Mouse (Mus musculus) embryo, embryonic 9.5 days (tissue): ENCODE measurements around the gene Ehd1.

Experiments
- DNase-seq: peaks from one replicate; pipeline ENCODE4 v3.0.0-alpha.2; 2017; ENCODE audit errors: extremely low spot score

Gene Ehd1

DNA sequence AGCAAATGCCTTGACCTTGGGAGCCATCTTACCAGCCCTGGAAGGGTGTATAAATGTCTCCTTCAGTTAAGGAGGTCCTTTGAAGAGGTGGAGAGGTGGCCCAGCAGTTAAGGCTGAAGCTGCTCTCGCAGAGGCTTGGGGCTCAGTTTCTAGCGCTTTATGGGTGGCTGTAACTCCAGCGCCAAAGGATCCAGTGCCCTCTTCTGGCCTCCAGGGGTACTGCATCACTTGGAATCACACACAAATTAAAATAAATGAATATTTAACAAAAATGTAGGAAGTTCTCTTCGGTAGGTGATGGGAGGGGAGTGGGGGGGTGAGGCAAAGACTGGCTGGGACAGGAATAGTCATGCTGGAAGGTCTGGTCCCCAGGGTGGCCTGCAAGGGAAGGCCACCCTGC, 15.6 kb upstream of the Ehd1 start:
- DNase-seq: no peak

DNA sequence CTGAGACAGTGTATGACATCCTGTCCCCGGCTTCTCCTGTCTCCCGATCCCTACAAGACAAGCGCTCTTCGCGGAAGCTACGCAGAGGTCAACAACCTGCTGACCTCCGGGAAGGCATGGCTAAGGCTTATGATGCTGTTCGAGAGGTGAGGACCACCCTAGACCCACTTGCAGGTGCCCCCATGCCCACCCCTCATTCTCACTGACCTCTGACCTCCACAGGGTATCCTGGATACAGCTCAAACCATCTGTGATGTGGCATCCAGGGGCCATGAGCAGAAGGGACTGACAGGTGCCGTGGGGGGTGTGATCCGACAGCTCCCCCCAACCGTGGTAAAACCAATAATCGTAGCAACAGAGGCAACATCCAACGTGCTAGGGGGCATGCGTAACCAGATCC, 15.1 kb upstream of the Ehd1 start:
- DNase-seq: no peak

DNA sequence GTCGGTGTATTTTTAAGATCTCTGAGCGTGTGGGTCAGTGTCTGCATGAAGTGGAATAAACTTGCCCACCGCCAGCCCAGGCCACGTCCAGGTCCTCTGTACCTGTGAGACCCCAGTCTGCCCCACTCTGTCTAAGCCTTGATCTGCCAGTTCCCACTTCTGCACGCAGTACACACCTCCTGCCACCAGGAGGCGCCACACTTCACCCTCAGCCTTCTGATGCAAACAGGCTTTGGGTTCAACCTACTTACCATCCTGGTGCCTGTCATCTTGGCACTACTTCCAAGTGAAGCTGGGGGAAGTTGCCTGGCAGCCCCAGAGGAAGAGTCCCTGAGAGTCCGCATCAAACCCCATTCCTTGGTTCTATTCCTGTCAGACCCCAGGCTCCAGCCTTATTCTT, 14.3 kb upstream of the Ehd1 start:
- DNase-seq: peak; percentile 66

DNA sequence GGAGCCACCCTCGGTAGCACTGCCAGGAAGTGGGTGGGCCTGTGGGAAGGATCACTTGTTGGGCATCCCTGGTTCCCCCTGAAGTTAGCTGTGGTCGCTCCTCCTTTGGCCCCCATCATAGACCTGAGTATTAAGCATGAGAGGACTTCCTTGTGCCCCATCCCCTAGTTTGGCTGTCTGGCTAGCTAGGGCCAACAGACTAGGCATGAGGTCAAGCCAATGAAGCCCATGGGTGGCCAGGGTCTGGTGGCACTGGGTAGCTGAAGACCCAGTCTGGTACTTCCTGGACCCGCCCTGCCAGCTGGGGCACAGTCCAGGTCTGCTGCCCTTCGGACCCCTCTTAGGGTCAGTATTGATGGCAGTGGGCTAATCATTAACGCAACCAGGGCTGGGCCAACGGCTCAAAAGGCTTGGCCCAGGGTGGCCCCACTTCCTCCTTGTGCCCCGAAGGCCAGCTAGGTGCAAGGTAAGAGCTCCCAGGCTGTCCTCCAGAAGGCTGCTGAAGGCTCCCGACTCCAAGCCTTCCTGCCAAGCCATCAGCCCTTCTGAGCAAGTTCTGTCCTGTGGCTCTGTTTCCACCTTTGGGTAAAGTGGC, 13.6 kb upstream of the Ehd1 start:
- DNase-seq: no peak

DNA sequence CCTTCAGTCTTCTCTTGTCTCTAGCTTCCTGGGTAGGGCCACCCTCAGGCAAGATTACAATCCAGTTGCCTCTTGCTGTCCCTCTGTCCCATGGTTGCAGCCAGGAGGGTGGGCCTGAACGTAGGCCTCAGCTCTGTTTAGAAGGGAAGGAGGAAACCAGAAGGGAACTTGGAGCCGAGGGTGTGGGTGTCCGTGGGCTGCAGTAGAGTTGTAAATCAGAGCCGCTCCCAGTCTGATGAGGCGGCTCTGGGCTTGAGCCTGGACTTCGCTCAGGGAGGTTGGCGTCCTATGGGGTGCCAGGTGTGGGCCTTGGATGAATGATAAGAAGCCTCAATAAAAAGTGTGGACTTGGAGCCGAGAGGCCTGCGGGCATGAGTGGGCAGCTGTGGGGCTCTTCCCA, 12.3 kb upstream of the Ehd1 start:
- no peak for DNase-seq

DNA sequence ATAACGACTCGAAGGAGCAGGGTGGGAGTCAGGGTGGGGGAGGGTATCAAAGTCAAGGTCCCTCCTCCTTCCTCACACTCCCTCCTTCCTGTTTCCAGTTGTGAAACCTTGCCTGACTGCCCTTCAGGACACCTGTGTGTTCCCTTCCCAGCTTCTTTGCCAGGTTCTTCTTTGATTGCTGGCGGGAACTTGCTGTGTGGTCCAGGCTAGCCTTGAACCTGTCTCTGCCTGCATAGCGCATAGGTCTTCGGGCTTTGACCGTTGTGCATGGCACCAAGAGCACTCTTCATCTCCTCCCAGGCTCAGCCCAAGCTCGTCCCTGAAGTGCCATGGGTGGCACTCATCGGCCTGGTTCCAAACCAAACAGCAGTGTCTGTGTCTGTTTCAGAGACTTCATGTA, 11.6 kb upstream of the Ehd1 start:
- DNase-seq: no peak

DNA sequence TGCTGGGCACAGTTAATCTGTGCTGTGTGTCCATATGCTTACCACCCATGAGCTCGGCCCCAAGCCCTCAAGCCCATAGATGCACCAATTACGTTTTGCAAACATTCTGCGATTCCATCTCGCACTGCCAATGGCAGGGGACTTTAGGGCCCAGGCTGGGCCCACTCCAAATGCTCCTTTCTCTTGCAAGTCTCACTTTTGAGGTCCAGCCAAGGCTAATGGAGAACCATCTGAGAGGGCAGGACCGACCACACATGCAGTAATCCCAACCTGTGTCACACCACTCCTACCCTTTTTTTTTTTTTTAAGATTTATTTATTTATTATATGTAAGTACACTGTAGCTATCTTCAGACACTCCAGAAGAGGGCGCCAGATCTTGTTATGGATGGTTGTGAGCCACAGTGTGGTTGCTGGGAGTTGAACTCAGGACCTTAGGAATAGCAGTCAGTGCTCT, 10.8 kb upstream of the Ehd1 start:
- DNase-seq: no peak

DNA sequence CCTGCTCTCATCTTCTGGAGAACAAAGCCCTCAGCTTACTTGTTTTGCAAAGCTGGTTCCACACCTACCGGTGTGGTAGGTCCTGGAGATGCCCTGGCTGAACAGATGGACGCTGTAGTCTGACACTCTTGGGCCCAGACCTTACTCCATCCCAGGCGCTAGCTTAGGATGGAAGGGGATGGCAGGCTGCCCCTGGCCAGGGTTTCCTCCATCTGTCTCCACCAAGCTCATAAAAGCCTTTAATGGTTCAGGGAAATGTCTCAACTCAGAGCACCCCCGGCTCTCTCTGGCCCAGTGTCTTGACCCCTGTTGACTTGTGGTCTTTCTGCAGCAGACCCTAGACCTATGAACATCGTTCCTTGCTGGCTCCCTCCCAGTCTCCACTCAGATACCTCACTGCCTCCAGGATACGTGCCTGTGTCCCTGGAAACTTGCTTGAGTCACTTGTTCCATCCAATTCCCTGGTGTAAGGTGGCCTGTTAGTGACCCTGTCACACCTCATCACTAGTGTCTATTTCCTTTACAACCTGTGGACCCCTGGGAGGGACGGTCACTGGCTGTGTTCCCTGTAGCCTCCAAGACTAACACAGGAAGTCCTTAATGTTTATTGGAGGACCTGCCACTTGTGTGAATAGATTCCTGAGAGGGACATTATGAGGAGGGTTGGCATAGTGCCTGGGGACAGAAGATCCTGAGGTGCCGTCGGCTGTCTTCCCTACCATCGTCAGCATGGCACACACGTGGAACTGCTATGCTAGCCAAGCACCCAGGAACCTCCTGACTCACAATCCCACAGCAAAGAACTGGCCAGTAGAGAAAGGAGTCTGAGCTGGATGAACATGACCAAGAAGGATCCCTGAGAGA, 9.0 kb upstream of the Ehd1 start:
- no peak for DNase-seq

DNA sequence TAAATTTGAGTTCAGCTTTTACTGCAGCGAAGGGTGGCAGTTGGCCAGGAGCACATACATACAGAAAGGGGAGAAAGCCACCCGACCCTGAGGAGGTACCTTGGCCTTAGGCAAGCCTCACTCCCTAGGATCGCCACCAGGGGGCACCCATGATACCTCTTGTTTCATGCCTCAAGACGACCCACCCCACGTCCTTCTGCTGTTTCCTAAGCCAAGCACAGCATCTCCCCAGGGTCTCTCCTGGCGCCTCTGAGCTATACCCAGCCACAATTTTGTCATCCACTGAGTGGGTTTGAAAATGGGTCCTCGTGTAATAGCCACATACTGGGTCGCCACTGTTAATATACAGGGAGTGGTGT, 8.4 kb upstream of the Ehd1 start:
- peak; percentile 81 for DNase-seq

DNA sequence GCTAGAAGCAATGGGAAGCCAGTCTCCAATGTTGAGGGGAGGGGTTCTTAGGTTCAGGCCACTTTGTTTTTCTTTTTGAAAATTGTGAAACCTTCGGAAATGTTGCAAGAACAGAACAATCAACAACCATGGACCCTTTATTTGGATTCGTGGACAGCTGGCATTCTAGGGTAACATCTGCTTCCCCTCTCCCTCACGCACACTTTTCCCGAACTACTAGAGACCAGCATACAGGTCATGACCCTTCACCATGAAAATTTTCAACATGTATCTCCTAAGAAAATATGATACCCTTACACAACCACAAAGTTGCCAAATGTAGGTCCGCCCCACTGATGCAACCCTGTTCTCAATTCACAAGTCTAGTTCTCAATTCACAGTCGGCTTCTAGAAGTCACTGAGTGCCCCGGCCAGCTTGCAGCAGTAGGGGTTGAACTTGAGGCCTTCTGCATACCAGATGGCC, 7.8 kb upstream of the Ehd1 start:
- no peak for DNase-seq

DNA sequence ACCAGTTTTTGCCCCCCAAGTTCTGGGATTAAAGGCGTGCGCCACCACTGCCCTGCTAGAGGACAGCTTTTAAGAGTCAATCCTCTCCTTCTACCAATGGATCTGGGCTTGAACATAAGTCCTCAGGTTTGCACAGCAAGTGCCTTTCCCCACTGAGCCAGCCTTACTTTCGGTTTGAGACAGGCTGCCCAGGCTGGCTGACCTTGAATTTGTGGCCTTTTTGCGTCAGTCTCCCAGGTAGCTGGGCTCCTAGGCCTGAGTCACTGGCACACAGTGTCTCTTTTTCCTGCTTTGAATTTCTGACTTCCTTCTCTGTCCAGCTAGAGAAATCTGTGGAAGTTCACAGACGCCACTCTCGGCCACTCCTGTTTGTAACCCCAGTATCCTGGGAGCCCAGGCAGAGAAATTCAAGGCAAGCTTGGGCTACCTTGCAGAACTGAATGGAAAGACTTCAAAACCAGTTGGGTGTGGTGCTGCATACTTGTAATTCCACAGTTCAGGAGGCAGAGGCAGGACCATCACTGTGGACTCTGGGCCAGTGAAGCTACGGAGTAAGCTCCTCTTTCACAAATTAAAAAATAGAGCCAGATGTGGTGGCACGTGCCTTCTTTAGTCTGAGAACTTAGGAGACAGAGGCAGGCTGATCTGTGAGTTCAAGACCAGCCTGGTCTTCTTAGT, 6.6 kb upstream of the Ehd1 start:
- DNase-seq: no peak

DNA sequence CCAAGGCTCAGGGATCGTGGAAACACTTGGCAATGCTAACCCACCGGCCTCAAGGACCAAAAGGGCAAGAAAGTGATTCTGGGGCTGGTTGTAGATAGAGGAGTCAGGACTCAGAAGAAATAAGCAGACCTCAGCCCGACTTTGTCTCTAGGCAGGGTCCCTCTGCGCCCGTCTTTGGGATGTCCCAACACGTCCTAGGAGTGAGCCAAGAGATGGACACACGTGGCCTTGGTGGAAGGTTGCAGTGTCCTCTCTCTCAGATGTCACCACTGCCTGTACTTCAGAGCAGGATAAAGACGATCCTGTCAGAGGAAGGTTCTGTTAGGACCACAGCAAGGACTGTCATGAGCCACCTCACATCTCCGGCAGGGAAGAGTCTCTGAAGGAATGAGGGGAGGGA, 5.9 kb upstream of the Ehd1 start:
- DNase-seq: no peak

DNA sequence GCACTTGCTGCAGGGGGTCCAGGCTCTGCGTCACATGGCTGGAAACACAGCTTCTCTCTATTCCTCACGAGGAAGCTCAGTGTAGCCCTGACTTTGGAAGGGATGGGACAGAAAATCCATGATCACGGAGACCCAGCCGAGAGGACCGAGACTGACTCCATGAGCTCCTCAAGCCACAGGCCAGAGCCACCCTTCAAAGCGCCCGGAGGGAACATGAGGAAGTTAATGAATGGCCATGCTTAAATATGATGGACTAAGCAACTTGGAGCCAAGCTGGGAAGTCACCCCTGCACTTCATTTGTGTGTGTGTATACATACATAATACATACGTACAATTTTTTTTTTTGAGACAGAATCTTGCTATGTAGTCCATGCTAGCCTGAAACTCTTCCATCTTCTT, 5.3 kb upstream of the Ehd1 start:
- DNase-seq: no peak

DNA sequence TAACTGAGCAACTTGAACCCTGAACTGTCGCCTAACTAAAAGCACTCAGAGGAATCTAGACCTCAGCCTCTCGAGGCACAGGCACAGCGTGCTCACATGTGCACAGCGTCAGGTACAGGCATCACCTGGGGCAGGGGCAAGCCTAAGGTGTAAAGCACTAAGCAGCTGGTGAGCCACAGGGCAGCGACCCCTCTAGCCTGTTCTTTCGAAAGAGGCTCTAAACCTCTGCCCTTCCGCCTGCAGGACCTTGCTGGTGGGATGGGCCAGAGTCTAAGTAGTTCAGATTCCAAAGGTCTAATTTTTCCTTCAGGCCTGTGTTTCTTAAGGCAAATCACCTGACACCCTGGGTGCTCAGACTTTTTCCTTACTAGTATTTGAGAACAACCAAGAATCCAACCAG, 4.5 kb upstream of the Ehd1 start:
- DNase-seq: no peak

DNA sequence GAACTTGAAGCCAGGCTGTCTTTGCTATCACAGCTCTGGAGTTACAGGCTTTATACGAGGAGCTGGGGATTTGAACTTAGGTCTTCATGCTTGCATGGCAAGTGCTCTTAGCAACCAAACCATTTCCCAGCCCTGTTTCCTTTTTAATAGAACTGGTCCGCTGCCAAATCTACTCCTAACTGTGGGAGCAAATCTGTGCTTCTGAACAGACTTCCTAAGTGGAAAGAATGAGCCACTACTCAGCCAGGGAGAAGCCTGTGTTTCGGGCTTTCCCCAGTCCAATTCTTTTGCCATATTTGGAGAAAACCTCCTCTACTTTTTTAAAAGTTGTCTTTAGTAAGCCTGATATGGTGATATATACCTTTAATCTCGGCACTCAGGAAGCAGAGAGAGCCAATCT, 3.8 kb upstream of the Ehd1 start:
- no peak for DNase-seq

DNA sequence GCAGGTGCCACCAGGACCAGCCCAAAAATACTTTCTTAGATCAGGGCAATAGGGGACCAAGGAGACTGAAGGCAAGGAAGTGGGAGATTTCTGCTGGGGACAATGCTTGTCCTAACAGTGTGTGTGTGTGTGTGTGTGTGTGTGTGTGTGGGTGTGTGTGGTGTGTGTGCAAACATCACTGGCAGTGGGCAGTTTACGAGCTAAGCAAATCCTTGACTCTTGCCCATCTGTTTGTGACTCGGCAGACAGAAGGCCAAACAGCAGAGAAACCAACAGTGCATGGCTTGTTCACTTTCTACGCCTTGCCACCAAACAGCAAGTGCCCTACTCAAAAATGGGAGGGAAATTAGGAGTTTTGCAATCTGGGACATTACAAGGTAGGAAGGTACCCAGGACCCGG, 2.9 kb upstream of the Ehd1 start:
- no peak for DNase-seq

DNA sequence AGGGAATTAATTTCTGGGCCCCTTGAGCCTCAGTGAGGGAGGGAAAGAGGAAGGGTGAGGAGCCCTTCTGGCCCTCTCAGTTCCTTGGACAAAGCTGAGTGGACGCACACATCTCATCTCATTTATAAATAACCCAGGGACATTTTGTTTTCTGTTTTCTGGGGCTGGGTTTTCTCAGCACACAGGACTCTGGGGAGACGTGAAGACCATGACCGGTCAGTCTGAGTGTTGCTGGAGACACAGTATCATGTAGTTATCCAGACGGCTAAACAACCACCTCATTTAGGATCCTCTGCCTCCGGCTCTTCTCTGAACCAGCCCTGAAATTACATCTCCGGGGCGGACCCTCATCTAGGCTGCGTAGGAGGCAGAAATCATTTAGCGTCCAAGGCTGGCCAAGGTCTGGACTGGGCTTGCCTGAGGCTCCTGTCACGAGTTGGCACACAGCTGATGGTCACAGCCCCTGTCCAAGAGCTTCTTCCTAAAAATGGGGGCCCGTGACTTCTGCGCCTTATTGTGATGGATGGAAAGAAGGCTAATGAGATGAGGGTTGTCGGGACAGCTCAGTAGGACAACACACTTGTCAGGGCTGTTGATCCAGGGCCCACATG, 2.4 kb upstream of the Ehd1 start:
- DNase-seq: no peak

DNA sequence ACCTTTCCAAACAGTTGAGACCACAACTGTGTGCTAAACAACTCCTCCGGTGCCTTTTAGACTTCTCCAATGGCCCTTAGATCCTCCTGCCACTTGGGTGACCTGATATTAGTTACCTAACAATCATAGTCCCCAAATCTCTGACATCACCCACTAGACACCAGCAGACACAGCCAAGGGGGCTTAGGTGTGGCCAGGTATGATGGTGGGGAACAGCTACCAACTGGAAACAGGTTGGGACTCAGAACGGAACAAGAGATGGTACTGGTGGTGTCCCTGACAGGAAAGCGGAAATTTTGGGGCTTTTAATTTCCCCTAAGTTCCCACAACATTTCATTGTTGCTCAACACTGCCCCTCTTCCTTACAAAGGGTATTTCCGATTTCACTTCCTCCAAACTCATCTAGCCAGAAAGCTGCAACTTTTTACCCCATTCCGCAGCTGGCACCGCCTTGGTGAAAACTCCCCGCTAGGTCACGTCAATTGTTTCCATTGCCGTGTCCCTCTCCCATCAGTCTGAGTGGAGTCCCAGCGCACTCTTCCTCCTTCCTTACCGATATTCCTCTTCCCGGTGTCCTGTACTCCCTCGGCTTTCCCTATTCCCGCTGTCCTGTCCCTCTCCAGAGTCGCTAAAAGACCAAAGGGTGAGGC, 660 bp upstream of the Ehd1 start:
- DNase-seq: no peak

DNA sequence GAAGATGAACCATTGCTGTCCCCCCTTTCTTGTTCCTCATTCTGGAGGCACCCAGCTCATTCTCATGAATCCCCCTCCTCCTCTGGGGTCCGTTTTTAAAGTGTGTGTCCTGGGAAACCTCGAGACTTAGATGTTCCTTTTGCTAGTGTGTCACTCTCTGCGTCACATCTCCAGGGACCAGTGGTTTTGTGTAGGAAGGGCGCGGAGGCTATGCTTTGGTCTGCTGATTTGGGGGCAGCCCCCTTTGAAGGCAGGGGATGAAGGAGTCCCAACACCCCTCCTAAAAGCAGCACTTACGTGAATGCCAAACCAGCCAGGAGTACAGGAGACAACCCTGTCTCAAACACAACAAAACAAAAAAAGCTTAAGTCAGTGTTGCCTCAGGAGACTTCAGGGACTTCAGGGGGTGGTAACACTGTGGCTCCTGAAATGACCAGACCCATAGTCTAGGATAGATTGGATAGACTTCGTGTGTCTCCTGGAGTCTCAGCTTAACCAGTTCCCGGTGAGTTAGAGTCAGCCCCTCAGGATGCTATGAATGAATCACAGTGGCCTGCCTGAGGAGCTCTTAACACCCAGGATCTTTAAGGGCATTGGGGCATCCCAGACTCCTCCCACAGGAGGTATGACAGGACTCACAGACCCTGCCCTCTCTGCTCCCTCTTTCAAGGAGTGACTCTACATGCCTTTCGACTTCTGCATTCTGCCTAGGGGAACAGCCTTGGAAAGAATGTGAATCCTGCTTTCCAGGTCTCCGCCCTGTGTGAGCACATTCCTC, 1.3 kb downstream of the Ehd1 start:
- peak; percentile 51 for DNase-seq

DNA sequence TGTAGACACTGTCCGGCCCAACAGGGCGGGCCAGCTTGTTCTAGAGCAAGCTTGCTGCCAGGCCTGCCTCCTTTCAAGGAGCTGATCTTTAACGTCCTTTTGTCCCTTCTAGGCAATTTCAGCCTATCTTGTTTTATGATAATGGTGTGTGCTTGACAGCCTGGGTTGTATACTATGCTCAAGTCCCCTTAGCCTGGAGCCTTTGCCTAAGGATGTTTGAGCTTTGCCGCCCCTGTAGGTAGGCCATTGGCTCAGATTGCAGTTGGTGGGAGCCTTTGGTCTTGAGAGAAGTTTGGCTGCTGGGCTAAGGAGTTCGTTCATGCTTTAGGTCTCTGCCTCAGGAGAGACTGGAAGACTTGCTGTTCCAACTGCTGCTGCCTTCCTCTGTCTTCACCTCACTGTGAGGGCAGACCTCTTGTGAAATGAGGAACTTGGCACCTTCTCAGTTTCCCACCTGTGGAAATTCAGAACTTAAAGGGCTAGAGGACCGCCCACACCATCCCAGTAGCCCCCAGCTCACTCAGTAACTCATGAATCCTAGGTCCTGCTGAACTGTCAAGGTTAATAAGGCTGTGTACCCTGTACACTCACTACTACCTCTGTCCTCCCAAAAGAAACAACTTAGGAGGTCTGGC, 2.0 kb downstream of the Ehd1 start:
- DNase-seq: no peak
